Mouse (Mus musculus) heart, embryonic 12.5 days (tissue): ENCODE measurements around the gene Vsig2. TPM values are rescaled to one million over a fixed set of nuclear protein-coding genes. Genes with fewer than 3 reads are reported as not detected.

Source experiments
- ATAC-seq: fragments of 200-750 bp; cut with Nextera tagmentation; 2 replicates; pipeline ENCODE4 v1.8.0; 2017; ENCODE audit warnings: moderate TSS enrichment, moderate library complexity; ENCODE audit not compliant: insufficient number of reproducible peaks, low FRiP score
- H3K27ac ChIP-seq: fragments of 300-500 bp; sonication (generic); 2 replicates; pipeline ENCODE4 v1.5.1; 2016; ENCODE audit warnings: mild to moderate bottlenecking, moderate library complexity; ENCODE audit not compliant: poor library complexity, severe bottlenecking
- H3K27me3 ChIP-seq: fragments of 300-500 bp; sonication (generic); replicated peaks from 2 replicates; pipeline ENCODE4 v1.6.1; 2016; ENCODE audit warnings: mild to moderate bottlenecking, moderate library complexity
- H3K36me3 ChIP-seq: fragments of 300-500 bp; sonication (generic); 2 replicates; pipeline ENCODE4 v1.6.1; 2016; ENCODE audit warnings: mild to moderate bottlenecking, moderate library complexity
- H3K4me1 ChIP-seq: fragments of 300-500 bp; sonication (generic); replicated peaks from 2 replicates; pipeline ENCODE4 v1.6.1; 2016; ENCODE audit warnings: mild to moderate bottlenecking
- H3K4me2 ChIP-seq: fragments of 300-500 bp; sonication (generic); 2 replicates; pipeline ENCODE4 v1.6.1; 2016; ENCODE audit warnings: mild to moderate bottlenecking, moderate library complexity
- H3K4me3 ChIP-seq: fragments of 300-500 bp; sonication (generic); 2 replicates; pipeline ENCODE4 v1.5.1; 2016; ENCODE audit warnings: mild to moderate bottlenecking
- H3K9ac ChIP-seq: fragments of 300-500 bp; sonication (generic); 2 replicates; pipeline ENCODE4 v1.6.1; 2016; ENCODE audit warnings: mild to moderate bottlenecking, moderate library complexity
- H3K9me3 ChIP-seq: fragments of 300-500 bp; sonication (generic); replicated peaks from 2 replicates; pipeline ENCODE4 v1.6.1; 2016; ENCODE audit warnings: mild to moderate bottlenecking, moderate library complexity
- WGBS: fragments of 180-500 bp; shearing (Covaris S2); methylation state at CpG from one replicate; pipeline ENCODE4 v1.1.7; 2016; 5-methylcytosine and 5-hydroxymethylcytosine counted together
- polyA plus RNA-seq: library from polyadenylated mRNA; unstranded; fragments of >200 nt; fragmentation: Nextera tagmentation; extraction: Ambion mirVana; gene quantifications from 2 replicates; pipeline ENCODE4 v1.2.1, GENCODE M21; 2016

Vsig2 gene
- polyA plus RNA-seq, 1 experiment from 2014 or later = 1.9 TPM

- Histone ChIP-seq H3K27ac (no peak overlapping the region), H3K36me3 (no peaks in the 10 kb centered on the region), H3K27me3 (0 out of 2 replicates have a peak, but pooled peaks cover 3% of the 10 kb centered on the region), H3K4me3 (no peak overlapping the region), H3K4me2 (peak overlapping the region; percentile 55), H3K4me1 (peaks cover 40% of the 10 kb centered on the region), H3K9me3 (no peaks in the 10 kb centered on the region), H3K9ac (no peak overlapping the region)
- WGBS = 36% methylated on average over 4 of the region's 4 CpGs
- no peak for ATAC-seq
These were observed 29.7 kb downstream of the Vsig2 start for GRCm38 (mm10) chr9:37568605-37569214.

GRCm38 (mm10) chr9:37569231-37569835 lies 30.3 kb downstream of the Vsig2 start:
- H3K4me2 ChIP-seq = no peak overlapping the region
- H3K27ac ChIP-seq = no peak overlapping the region
- H3K4me3 ChIP-seq = no peak overlapping the region
- ATAC-seq = no peak
- H3K4me1 ChIP-seq = peaks cover 40% of the 10 kb centered on the region
- H3K9ac ChIP-seq = no peak overlapping the region
- no peaks in the 10 kb centered on the region for H3K9me3 ChIP-seq
- 0 out of 2 replicates have a peak, but pooled peaks cover 3% of the 10 kb centered on the region for H3K27me3 ChIP-seq
- 57% methylated on average over 2 of the region's 2 CpGs for WGBS
- no peaks in the 10 kb centered on the region for H3K36me3 ChIP-seq

- no peak overlapping the region for H3K27ac ChIP-seq
- H3K36me3 ChIP-seq = no peaks in the 10 kb centered on the region
- no peak overlapping the region; the same call in 1 of the 2 replicates for H3K4me2 ChIP-seq
- no peak overlapping the region for H3K4me3 ChIP-seq
- H3K9ac ChIP-seq = no peak overlapping the region
- H3K27me3 ChIP-seq = no peaks in the 10 kb centered on the region
- H3K4me1 ChIP-seq = peaks cover 45% of the 10 kb centered on the region
- WGBS = 10% methylated on average over 3 of the region's 3 CpGs
- H3K9me3 ChIP-seq = no peaks in the 10 kb centered on the region
- ATAC-seq = no peak
These were observed 33.3 kb downstream of the Vsig2 start for GRCm38 (mm10) chr9:37572204-37572876.

- Histone ChIP-seq H3K27me3 (no peaks in the 10 kb centered on the region), H3K27ac (no peak overlapping the region), H3K4me1 (peaks cover 23% of the 10 kb centered on the region), H3K36me3 (no peaks in the 10 kb centered on the region), H3K9me3 (no peaks in the 10 kb centered on the region), H3K9ac (no peak overlapping the region), H3K4me2 (peak overlapping the region; percentile 34), H3K4me3 (no peak overlapping the region)
- 27% methylated on average over 14 of the region's 14 CpGs for WGBS
- ATAC-seq = no peak
These were observed 37.4 kb downstream of the Vsig2 start for GRCm38 (mm10) chr9:37576436-37576930.

- no peaks in the 10 kb centered on the region for H3K27me3 ChIP-seq
- ATAC-seq = no peak
- H3K27ac ChIP-seq = no peak overlapping the region
- no peaks in the 10 kb centered on the region for H3K4me1 ChIP-seq
- WGBS = 83% methylated on average over 5 of the region's 5 CpGs
- H3K4me3 ChIP-seq = no peak overlapping the region
- no peaks in the 10 kb centered on the region for H3K36me3 ChIP-seq
- H3K9ac ChIP-seq = no peak overlapping the region
- H3K4me2 ChIP-seq = no peak overlapping the region
- H3K9me3 ChIP-seq = no peaks in the 10 kb centered on the region; the same call in 1 of the 2 replicates
These were observed 44.5 kb downstream of the Vsig2 start for GRCm38 (mm10) chr9:37583594-37583993.

GRCm38 (mm10) chr9:37586718-37587117 lies 47.7 kb downstream of the Vsig2 start:
- ATAC-seq = no peak
- no peaks in the 10 kb centered on the region for H3K36me3 ChIP-seq
- no peaks in the 10 kb centered on the region for H3K4me1 ChIP-seq
- no peaks in the 10 kb centered on the region; the same call in 1 of the 2 replicates for H3K9me3 ChIP-seq
- no peak overlapping the region for H3K4me2 ChIP-seq
- WGBS = 77% methylated on average over 4 of the region's 4 CpGs
- no peaks in the 10 kb centered on the region for H3K27me3 ChIP-seq
- H3K9ac ChIP-seq = no peak overlapping the region
- no peak overlapping the region for H3K4me3 ChIP-seq
- no peak overlapping the region for H3K27ac ChIP-seq

- Histone ChIP-seq H3K36me3 (no peaks in the 10 kb centered on the region), H3K9ac (no peak overlapping the region), H3K4me1 (no peaks in the 10 kb centered on the region), H3K27ac (no peak overlapping the region), H3K27me3 (no peaks in the 10 kb centered on the region), H3K4me2 (no peak overlapping the region), H3K4me3 (no peak overlapping the region), H3K9me3 (no peaks in the 10 kb centered on the region; the same call in 1 of the 2 replicates)
- ATAC-seq = no peak
- WGBS = 76% methylated on average over 4 of the region's 4 CpGs
These were observed 51.3 kb downstream of the Vsig2 start for GRCm38 (mm10) chr9:37590381-37590780.

- H3K36me3 ChIP-seq = no peaks in the 10 kb centered on the region
- H3K27me3 ChIP-seq = no peaks in the 10 kb centered on the region
- no peak overlapping the region for H3K9ac ChIP-seq
- 60% methylated on average over 2 of the region's 2 CpGs for WGBS
- no peak overlapping the region for H3K4me3 ChIP-seq
- H3K27ac ChIP-seq = no peak overlapping the region
- H3K4me2 ChIP-seq = no peak overlapping the region
- no peak for ATAC-seq
- no peaks in the 10 kb centered on the region; the same call in 1 of the 2 replicates for H3K9me3 ChIP-seq
- H3K4me1 ChIP-seq = no peaks in the 10 kb centered on the region
These were observed 53.0 kb downstream of the Vsig2 start for GRCm38 (mm10) chr9:37592025-37592424.

- Histone ChIP-seq H3K4me3 (no peak overlapping the region), H3K4me2 (no peak overlapping the region), H3K27me3 (no peaks in the 10 kb centered on the region), H3K9me3 (no peaks in the 10 kb centered on the region; the same call in 1 of the 2 replicates), H3K27ac (no peak overlapping the region), H3K4me1 (no peaks in the 10 kb centered on the region), H3K36me3 (no peaks in the 10 kb centered on the region), H3K9ac (no peak overlapping the region)
- WGBS = 40% methylated on average over 6 of the region's 6 CpGs
- no peak for ATAC-seq
These were observed 53.6 kb downstream of the Vsig2 start for GRCm38 (mm10) chr9:37592633-37593032.

- Histone ChIP-seq H3K9ac (no peak overlapping the region), H3K4me1 (no peaks in the 10 kb centered on the region), H3K4me3 (no peak overlapping the region), H3K27me3 (no peaks in the 10 kb centered on the region), H3K27ac (no peak overlapping the region), H3K36me3 (no peaks in the 10 kb centered on the region), H3K9me3 (no peaks in the 10 kb centered on the region), H3K4me2 (no peak overlapping the region)
- ATAC-seq = no peak
- WGBS = 92% methylated on average over 3 of the region's 3 CpGs
These were observed 54.6 kb downstream of the Vsig2 start for GRCm38 (mm10) chr9:37593690-37594089.
